Mouse (Mus musculus) embryonic facial prominence, embryonic 14.5 days (tissue): ENCODE data around the gene Birc2. TPM values are rescaled to one million over a fixed set of nuclear protein-coding genes. Genes with fewer than 3 reads are reported as not detected.
A peak's percentile ranks its signal among the peaks of the same experiment; 100 is the strongest.

Source experiments
- ATAC-seq: fragments of 200-750 bp; cut with Nextera tagmentation; 2 replicates; pipeline ENCODE4 v1.8.0; 2017; ENCODE audit warnings: low read depth, moderate number of reproducible peaks, moderate TSS enrichment
- DNase-seq: peaks from one replicate; pipeline ENCODE4 v3.0.0-alpha.2; 2015; ENCODE audit warnings: low spot score
- H3K27ac ChIP-seq: fragments of 300-500 bp; sonication (generic); replicated peaks from 2 replicates; pipeline ENCODE4 v1.5.1; 2014; ENCODE audit warnings: low read depth, mild to moderate bottlenecking, low read length, moderate library complexity
- H3K27me3 ChIP-seq: fragments of 300-500 bp; sonication (generic); replicated peaks from 2 replicates; pipeline ENCODE4 v1.6.1; 2014; ENCODE audit warnings: low read length; ENCODE audit not compliant: control insufficient read depth, insufficient read depth
- H3K36me3 ChIP-seq: fragments of 300-500 bp; sonication (generic); 2 replicates; pipeline ENCODE4 v1.6.1; 2014; ENCODE audit warnings: low read length, mixed read lengths; ENCODE audit not compliant: control insufficient read depth, insufficient read depth
- H3K4me1 ChIP-seq: fragments of 300-500 bp; sonication (generic); 2 replicates; pipeline ENCODE4 v1.6.1; 2014; ENCODE audit warnings: antibody characterized with exemption, low read length; ENCODE audit not compliant: control insufficient read depth, insufficient read depth
- H3K4me2 ChIP-seq: fragments of 300-500 bp; sonication (generic); 2 replicates; pipeline ENCODE4 v1.6.1; 2014; ENCODE audit warnings: low read depth, mild to moderate bottlenecking, low read length, moderate library complexity, mixed read lengths
- H3K4me3 ChIP-seq: fragments of 300-500 bp; sonication (generic); 2 replicates; pipeline ENCODE4 v1.5.1; 2014; ENCODE audit warnings: low read depth, mild to moderate bottlenecking, low read length
- H3K9ac ChIP-seq: fragments of 300-500 bp; sonication (generic); 2 replicates; pipeline ENCODE4 v1.6.1; 2014; ENCODE audit warnings: low read depth, mild to moderate bottlenecking, low read length, moderate library complexity, mixed read lengths
- H3K9me3 ChIP-seq: fragments of 300-500 bp; sonication (generic); 2 replicates; pipeline ENCODE4 v1.6.1; 2016; ENCODE audit warnings: low read length; ENCODE audit not compliant: control insufficient read depth
- WGBS: fragments of 180-500 bp; shearing (Covaris S2); extraction: QIAGEN DNeasy Blood & Tissue Kit; methylation state at CpG from one replicate; pipeline ENCODE4 v1.1.7; 2014; 5-methylcytosine and 5-hydroxymethylcytosine counted together
- polyA plus RNA-seq: library from polyadenylated mRNA; unstranded; fragments of >200 nt; fragmentation: Nextera tagmentation; extraction: Ambion mirVana; gene quantifications from 2 replicates; pipeline ENCODE4 v1.2.1, GENCODE M21; 2014

Gene Birc2
- polyA plus RNA-seq, 1 experiment from 2014 or later, result 40.7 TPM

- no peak for ATAC-seq
- no peaks in the 10 kb centered on the region for H3K4me1 ChIP-seq
- peaks cover 16% of the 10 kb centered on the region for H3K36me3 ChIP-seq
- no peak overlapping the region for H3K27ac ChIP-seq
- WGBS, result 88% methylated on average over 2 of the region's 2 CpGs
- H3K27me3 ChIP-seq, result no peaks in the 10 kb centered on the region
- no peak overlapping the region for H3K9ac ChIP-seq
- H3K4me3 ChIP-seq, result no peak overlapping the region
- no peak overlapping the region for H3K4me2 ChIP-seq
- H3K9me3 ChIP-seq, result no peaks in the 10 kb centered on the region
- DNase-seq, result no peak
These were observed 39.3 kb downstream of the Birc2 start for GRCm38 (mm10) chr9:7797542-7797941.

- 80% methylated on average over 6 of the region's 6 CpGs for WGBS
- H3K4me3 ChIP-seq, result no peak overlapping the region
- H3K36me3 ChIP-seq, result peaks cover 26% of the 10 kb centered on the region
- H3K27me3 ChIP-seq, result no peaks in the 10 kb centered on the region
- H3K4me1 ChIP-seq, result no peaks in the 10 kb centered on the region
- no peaks in the 10 kb centered on the region for H3K9me3 ChIP-seq
- ATAC-seq, result no peak
- H3K27ac ChIP-seq, result no peak overlapping the region
- no peak overlapping the region for H3K9ac ChIP-seq
- no peak overlapping the region for H3K4me2 ChIP-seq
- no peak for DNase-seq
These were observed 40.6 kb downstream of the Birc2 start for GRCm38 (mm10) chr9:7796129-7796864.

- H3K4me2 ChIP-seq, result no peak overlapping the region
- no peaks in the 10 kb centered on the region for H3K27me3 ChIP-seq
- no peak overlapping the region for H3K27ac ChIP-seq
- no peak overlapping the region for H3K4me3 ChIP-seq
- ATAC-seq (no peak), DNase-seq (no peak)
- no peak overlapping the region for H3K9ac ChIP-seq
- H3K36me3 ChIP-seq, result peaks cover 33% of the 10 kb centered on the region
- no peaks in the 10 kb centered on the region for H3K9me3 ChIP-seq
- H3K4me1 ChIP-seq, result no peaks in the 10 kb centered on the region
These were observed 41.3 kb downstream of the Birc2 start for GRCm38 (mm10) chr9:7795581-7795980.

- ATAC-seq (no peak), DNase-seq (no peak)
- Histone ChIP-seq H3K27ac (no peak overlapping the region), H3K36me3 (peaks cover 33% of the 10 kb centered on the region), H3K9me3 (no peaks in the 10 kb centered on the region), H3K4me2 (no peak overlapping the region), H3K4me3 (no peak overlapping the region), H3K27me3 (no peaks in the 10 kb centered on the region), H3K4me1 (no peaks in the 10 kb centered on the region; the same call in 1 of the 2 replicates), H3K9ac (no peak overlapping the region)
- WGBS, result 89% methylated on average over 2 of the region's 2 CpGs
These were observed 43.3 kb downstream of the Birc2 start for GRCm38 (mm10) chr9:7793561-7793960.

- H3K4me3 ChIP-seq, result no peak overlapping the region
- no peak overlapping the region for H3K27ac ChIP-seq
- no peak for ATAC-seq
- 91% methylated on average over 11 of the region's 11 CpGs for whole genome bisulfite sequencing
- H3K4me1 ChIP-seq, result no peaks in the 10 kb centered on the region; the same call in 1 of the 2 replicates
- no peaks in the 10 kb centered on the region for H3K9me3 ChIP-seq
- DNase-seq, result no peak
- H3K27me3 ChIP-seq, result no peaks in the 10 kb centered on the region
- no peak overlapping the region for H3K4me2 ChIP-seq
- peaks cover 37% of the 10 kb centered on the region for H3K36me3 ChIP-seq
- no peak overlapping the region for H3K9ac ChIP-seq
These were observed 46.2 kb downstream of the Birc2 start for GRCm38 (mm10) chr9:7790580-7791084.

GRCm38 (mm10) chr9:7789764-7790575, 46.9 kb downstream of the Birc2 start:
- WGBS, result 84% methylated on average over 8 of the region's 8 CpGs
- Histone ChIP-seq H3K36me3 (peaks cover 35% of the 10 kb centered on the region), H3K4me1 (no peaks in the 10 kb centered on the region; the same call in 1 of the 2 replicates), H3K9me3 (no peaks in the 10 kb centered on the region), H3K4me3 (no peak overlapping the region), H3K27ac (no peak overlapping the region), H3K9ac (no peak overlapping the region), H3K4me2 (no peak overlapping the region), H3K27me3 (no peaks in the 10 kb centered on the region)
- DNase-seq (peak; percentile 50), ATAC-seq (peak; percentile 72; the same call in 1 of the 2 replicates)

GRCm38 (mm10) chr9:7788411-7788810, 48.5 kb downstream of the Birc2 start:
- Histone ChIP-seq H3K4me2 (no peak overlapping the region), H3K9me3 (no peaks in the 10 kb centered on the region), H3K27ac (no peak overlapping the region), H3K4me3 (no peak overlapping the region), H3K27me3 (no peaks in the 10 kb centered on the region), H3K9ac (no peak overlapping the region), H3K36me3 (peaks cover 28% of the 10 kb centered on the region), H3K4me1 (no peaks in the 10 kb centered on the region; the same call in none of the 2 replicates)
- DNase-seq (no peak), ATAC-seq (no peak)
- WGBS, result 82% methylated on average over 6 of the region's 6 CpGs

- Histone ChIP-seq H3K27ac (no peak overlapping the region), H3K9ac (no peak overlapping the region), H3K36me3 (peaks cover 17% of the 10 kb centered on the region), H3K4me3 (no peak overlapping the region), H3K27me3 (no peaks in the 10 kb centered on the region), H3K4me2 (no peak overlapping the region), H3K9me3 (no peaks in the 10 kb centered on the region), H3K4me1 (no peaks in the 10 kb centered on the region; the same call in none of the 2 replicates)
- ATAC-seq (no peak), DNase-seq (no peak)
- WGBS, result 86% methylated on average over 7 of the region's 7 CpGs
These were observed 50.8 kb downstream of the Birc2 start for GRCm38 (mm10) chr9:7786086-7786485.
